Mouse (Mus musculus): ENCODE data around the gene Cntn2. TPM values are rescaled to one million over a fixed set of nuclear protein-coding genes. Genes with fewer than 3 reads are reported as not detected.

Gene Cntn2
- polyA plus RNA-seq, 1 experiment = 0.07 TPM

GRCm38 (mm10) chr1:132572851-132573250 is 29.8 kb upstream of the Cntn2 start:
- DNase-seq = no peak
- Histone ChIP-seq H3K4me3 (replicated peaks; ENCODE audit: extremely low read depth, low read depth, low read length) (no peak overlapping the region), H3K4me1 (ENCODE audit: control insufficient read depth, insufficient read depth, low read length) (no peaks in the 10 kb centered on the region)
- TF ChIP-seq CTCF (IDR thresholded peaks at IDR 0.05; ENCODE audit: insufficient read depth, low read length) = no peak
- no peak for TF ChIP-seq POLR2A (IDR thresholded peaks at IDR 0.05; ENCODE audit: borderline replicate concordance, extremely low read depth, low read depth, low read length)
- 91% methylated on average over 7 of the region's 7 CpGs for WGBS

DNA sequence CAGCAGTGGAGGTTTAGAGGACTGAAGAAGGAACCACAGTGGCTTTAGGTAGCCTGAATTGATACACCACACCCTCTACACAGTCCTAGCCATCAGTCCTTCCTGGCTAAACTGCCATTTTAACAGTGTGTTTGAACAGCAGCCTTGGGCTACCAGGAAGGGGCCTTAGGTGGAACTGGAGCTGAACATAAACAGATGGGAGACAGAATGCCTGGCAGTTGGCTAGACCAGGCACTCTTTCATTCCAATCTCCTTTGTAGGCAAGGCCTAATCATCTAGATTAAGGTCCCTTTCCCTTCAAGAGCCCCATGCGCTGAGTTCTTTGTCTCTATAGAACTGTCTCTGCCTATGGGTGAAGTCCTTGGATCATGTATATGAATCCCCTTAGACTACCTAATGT is 28.6 kb upstream of the Cntn2 start:
- 91% methylated on average over 1 of the region's 1 CpGs for WGBS
- Histone ChIP-seq H3K4me1 (ENCODE audit: control insufficient read depth, insufficient read depth, low read length) (no peaks in the 10 kb centered on the region), H3K4me3 (replicated peaks; ENCODE audit: extremely low read depth, low read depth, low read length) (no peak overlapping the region)
- no peak for TF ChIP-seq CTCF (IDR thresholded peaks at IDR 0.05; ENCODE audit: insufficient read depth, low read length)
- TF ChIP-seq POLR2A (IDR thresholded peaks at IDR 0.05; ENCODE audit: borderline replicate concordance, extremely low read depth, low read depth, low read length) = no peak
- no peak for DNase-seq

DNA sequence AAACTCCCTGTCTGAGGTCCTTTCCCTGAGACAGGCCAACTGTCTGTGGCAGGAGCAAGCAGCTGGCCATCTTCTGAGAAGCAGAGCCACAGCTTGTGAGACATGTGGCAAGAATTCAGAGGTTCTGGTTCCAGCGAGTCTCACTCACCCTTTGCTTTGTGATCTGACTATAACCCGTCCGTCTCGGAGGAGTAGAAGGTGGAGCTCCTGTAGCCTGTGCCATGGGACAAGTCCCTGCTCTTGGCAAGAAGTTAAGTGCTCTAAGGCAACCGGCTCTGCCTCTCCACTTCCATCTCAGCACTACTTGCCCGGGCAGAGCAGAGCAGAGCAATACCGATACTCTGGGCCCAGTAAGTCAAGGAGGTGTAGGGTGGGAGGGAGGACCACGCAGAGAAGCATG is 27.9 kb upstream of the Cntn2 start:
- WGBS = 73% methylated on average over 8 of the region's 8 CpGs
- H3K4me1 ChIP-seq (ENCODE audit: control insufficient read depth, insufficient read depth, low read length) = no peaks in the 10 kb centered on the region
- no peak for DNase-seq
- TF ChIP-seq POLR2A (IDR thresholded peaks at IDR 0.05; ENCODE audit: borderline replicate concordance, extremely low read depth, low read depth, low read length) = no peak
- TF ChIP-seq CTCF (IDR thresholded peaks at IDR 0.05; ENCODE audit: insufficient read depth, low read length) = no peak
- no peak overlapping the region for H3K4me3 ChIP-seq (replicated peaks; ENCODE audit: extremely low read depth, low read depth, low read length)

- H3K4me1 ChIP-seq (ENCODE audit: control insufficient read depth, insufficient read depth, low read length) = no peaks in the 10 kb centered on the region
- H3K4me3 ChIP-seq (replicated peaks; ENCODE audit: extremely low read depth, low read depth, low read length) = no peak overlapping the region
- TF ChIP-seq POLR2A (IDR thresholded peaks at IDR 0.05; ENCODE audit: borderline replicate concordance, extremely low read depth, low read depth, low read length) (no peak), CTCF (IDR thresholded peaks at IDR 0.05; ENCODE audit: insufficient read depth, low read length) (no peak)
- WGBS = 91% methylated on average over 15 of the region's 15 CpGs
- DNase-seq = no peak
These were observed 27.2 kb upstream of the Cntn2 start for GRCm38 (mm10) chr1:132570068-132570780.

- WGBS = 79% methylated on average over 9 of the region's 9 CpGs
- H3K4me1 ChIP-seq (ENCODE audit: control insufficient read depth, insufficient read depth, low read length) = no peaks in the 10 kb centered on the region
- no peak for DNase-seq
- TF ChIP-seq POLR2A (IDR thresholded peaks at IDR 0.05; ENCODE audit: borderline replicate concordance, extremely low read depth, low read depth, low read length) = no peak
- TF ChIP-seq CTCF (IDR thresholded peaks at IDR 0.05; ENCODE audit: insufficient read depth, low read length) = no peak
- no peak overlapping the region for H3K4me3 ChIP-seq (replicated peaks; ENCODE audit: extremely low read depth, low read depth, low read length)
These were observed 26.5 kb upstream of the Cntn2 start for GRCm38 (mm10) chr1:132569516-132569915.

DNA sequence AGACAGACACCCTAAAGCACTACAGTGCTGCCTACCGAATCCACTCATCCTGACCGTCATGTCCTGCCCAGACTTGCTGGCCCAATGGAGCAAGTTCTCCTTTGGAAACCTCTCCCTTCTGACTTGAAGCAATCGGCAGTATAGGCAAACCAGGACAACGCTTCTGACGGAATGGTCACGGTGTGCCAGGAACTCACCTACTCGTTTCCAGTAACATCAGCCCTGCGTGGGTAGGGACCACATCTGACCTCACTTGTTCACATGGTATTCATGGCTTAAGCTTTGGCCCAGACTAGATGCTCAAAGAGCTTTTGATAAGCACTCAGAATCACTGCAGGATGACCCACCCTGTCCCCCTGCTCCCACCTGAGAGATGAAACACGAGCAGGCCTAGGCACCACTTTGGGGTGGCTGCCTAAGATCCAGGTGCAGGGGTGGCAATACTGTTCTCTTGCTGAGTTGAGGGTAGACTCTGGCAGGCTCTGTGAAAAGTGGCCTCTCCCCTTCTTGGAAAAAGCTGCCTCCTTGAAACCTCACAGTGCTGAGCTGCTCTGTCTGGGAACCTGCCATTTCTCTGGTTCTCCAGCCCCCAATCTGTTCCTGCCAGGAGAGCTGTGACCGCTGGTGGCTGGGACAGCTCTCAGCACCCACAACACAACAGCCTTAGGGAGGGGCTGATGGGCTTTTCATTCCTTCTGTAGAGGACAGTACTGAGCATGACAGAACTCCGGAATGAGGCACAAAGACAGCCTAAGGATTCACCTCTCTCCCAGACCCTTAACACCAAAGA is 24.5 kb upstream of the Cntn2 start:
- H3K4me3 ChIP-seq (replicated peaks; ENCODE audit: extremely low read depth, low read depth, low read length) = no peak overlapping the region
- WGBS = 79% methylated on average over 11 of the region's 11 CpGs
- DNase-seq = no peak
- no peaks in the 10 kb centered on the region for H3K4me1 ChIP-seq (ENCODE audit: control insufficient read depth, insufficient read depth, low read length)
- TF ChIP-seq CTCF (IDR thresholded peaks at IDR 0.05; ENCODE audit: insufficient read depth, low read length) (no peak), POLR2A (IDR thresholded peaks at IDR 0.05; ENCODE audit: borderline replicate concordance, extremely low read depth, low read depth, low read length) (no peak)

GRCm38 (mm10) chr1:132565766-132566165 is 22.7 kb upstream of the Cntn2 start:
- H3K4me3 ChIP-seq (replicated peaks; ENCODE audit: extremely low read depth, low read depth, low read length) = no peak overlapping the region
- H3K4me1 ChIP-seq (ENCODE audit: control insufficient read depth, insufficient read depth, low read length) = no peaks in the 10 kb centered on the region
- TF ChIP-seq CTCF (IDR thresholded peaks at IDR 0.05; ENCODE audit: insufficient read depth, low read length) = no peak
- 40% methylated on average over 7 of the region's 7 CpGs for whole genome bisulfite sequencing
- no peak for DNase-seq

- WGBS = 33% methylated on average over 6 of the region's 6 CpGs
- no peak for TF ChIP-seq POLR2A (IDR thresholded peaks at IDR 0.05; ENCODE audit: borderline replicate concordance, extremely low read depth, low read depth, low read length)
- TF ChIP-seq CTCF (IDR thresholded peaks at IDR 0.05; ENCODE audit: insufficient read depth, low read length) = no peak
- no peak for DNase-seq
- no peak overlapping the region for H3K4me3 ChIP-seq (replicated peaks; ENCODE audit: extremely low read depth, low read depth, low read length)
- no peaks in the 10 kb centered on the region for H3K4me1 ChIP-seq (ENCODE audit: control insufficient read depth, insufficient read depth, low read length)
These were observed 21.9 kb upstream of the Cntn2 start for GRCm38 (mm10) chr1:132564946-132565345.

- TF ChIP-seq POLR2A (IDR thresholded peaks at IDR 0.05; ENCODE audit: borderline replicate concordance, extremely low read depth, low read depth, low read length) (no peak), CTCF (IDR thresholded peaks at IDR 0.05; ENCODE audit: insufficient read depth, low read length) (no peak)
- WGBS = 43% methylated on average over 10 of the region's 10 CpGs
- DNase-seq = no peak
- Histone ChIP-seq H3K4me1 (ENCODE audit: control insufficient read depth, insufficient read depth, low read length) (no peaks in the 10 kb centered on the region), H3K4me3 (replicated peaks; ENCODE audit: extremely low read depth, low read depth, low read length) (no peak overlapping the region)
These were observed 19.3 kb upstream of the Cntn2 start for GRCm38 (mm10) chr1:132562337-132562795.

Data from lung, adult 2 months (tissue).